Mouse (Mus musculus): Measurements from ENCODE around the gene Olfr1511. TPM values are rescaled to one million over a fixed set of nuclear protein-coding genes. Genes with fewer than 3 reads are reported as not detected.
"Not testable (repeated sequence)": the region's sequence is repeated elsewhere in the genome, so short reads cannot be mapped to it uniquely, and the experiment has no call there.

The Olfr1511 gene
- not detected in 2 replicates for polyA plus RNA-seq (2015; fragmentation: Nextera tagmentation; extraction: Ambion mirVana)

- 82% methylated on average over 4 of the region's 4 CpGs for WGBS
- H3K27me3 ChIP-seq, result no peaks in the 10 kb centered on the region
- H3K27ac ChIP-seq, result no peak within 1 kb of the TSS
- no peak for ATAC-seq
- H3K4me3 ChIP-seq, result no peak within 1 kb of the TSS
- no peaks in the 10 kb centered on the region for H3K36me3 ChIP-seq (ENCODE audit: poor library complexity, severe bottlenecking)
- H3K4me2 ChIP-seq, result no peak within 1 kb of the TSS
- H3K9me3 ChIP-seq (replicated peaks), result no peaks in the 10 kb centered on the region
- H3K4me1 ChIP-seq, result no peaks in the 10 kb centered on the region
- no peak within 1 kb of the TSS for H3K9ac ChIP-seq
Measured at GRCm38 (mm10) chr14:52397279-52397678, at the start of gene Olfr1511. TSS of gene Olfr1511 (minus strand) at chr14:52397379.

GRCm38 (mm10) chr14:52442690-52443089 lies 45.5 kb upstream of the Olfr1511 start, which contains the start of gene Olfr1509:
TSS of gene Olfr1509 (plus strand) at chr14:52442990.
- ATAC-seq, result no peak
- Histone ChIP-seq H3K27ac (no peak within 1 kb of the TSS), H3K4me1 (no peaks in the 10 kb centered on the region), H3K4me2 (no peak within 1 kb of the TSS), H3K9ac (no peak within 1 kb of the TSS), H3K27me3 (no peaks in the 10 kb centered on the region), H3K4me3 (no peak within 1 kb of the TSS), H3K36me3 (ENCODE audit: poor library complexity, severe bottlenecking) (no peaks in the 10 kb centered on the region), H3K9me3 (replicated peaks) (no peaks in the 10 kb centered on the region)

GRCm38 (mm10) chr14:52427686-52428085 lies 30.5 kb upstream of the Olfr1511 start:
- H3K9ac ChIP-seq, result no peak overlapping the region
- WGBS, result 100% methylated on average over 1 of the region's 1 CpGs
- H3K4me2 ChIP-seq, result no peak overlapping the region
- no peaks in the 10 kb centered on the region for H3K27me3 ChIP-seq
- H3K27ac ChIP-seq, result no peak overlapping the region
- H3K36me3 ChIP-seq (ENCODE audit: poor library complexity, severe bottlenecking), result no peaks in the 10 kb centered on the region
- ATAC-seq, result no peak
- H3K4me3 ChIP-seq, result no peak overlapping the region
- no peaks in the 10 kb centered on the region for H3K9me3 ChIP-seq (replicated peaks)
- H3K4me1 ChIP-seq, result no peaks in the 10 kb centered on the region

- Histone ChIP-seq H3K4me3 (no peak within 1 kb of the TSS), H3K9me3 (replicated peaks) (no peaks in the 10 kb centered on the region), H3K27me3 (no peaks in the 10 kb centered on the region), H3K4me1 (no peaks in the 10 kb centered on the region), H3K9ac (no peak within 1 kb of the TSS), H3K4me2 (no peak within 1 kb of the TSS), H3K36me3 (ENCODE audit: poor library complexity, severe bottlenecking) (no peaks in the 10 kb centered on the region), H3K27ac (no peak within 1 kb of the TSS)
- 85% methylated on average over 3 of the region's 3 CpGs for WGBS
- no peak for ATAC-seq
Measured at GRCm38 (mm10) chr14:52414273-52414672, 17.1 kb upstream of the Olfr1511 start, which contains the start of gene Olfr1510. TSS of gene Olfr1510 (minus strand) at chr14:52414373.

- not testable (repeated sequence) for ATAC-seq; H3K4me1 ChIP-seq; H3K9me3 ChIP-seq (replicated peaks)
Measured at GRCm38 (mm10) chr14:52410142-52410919, 13.2 kb upstream of the Olfr1511 start.

GRCm38 (mm10) chr14:52390084-52390848 lies 6.9 kb downstream of the Olfr1511 start:
- not testable (repeated sequence) for H3K4me1 ChIP-seq; H3K4me2 ChIP-seq; H3K36me3 ChIP-seq (ENCODE audit: poor library complexity, severe bottlenecking); H3K9ac ChIP-seq; H3K27ac ChIP-seq; ATAC-seq; H3K9me3 ChIP-seq (replicated peaks); H3K27me3 ChIP-seq; H3K4me3 ChIP-seq
- 89% methylated on average over 9 of the region's 9 CpGs for WGBS

More at GRCm38 (mm10) chr14:52410142-52410919, 13.2 kb upstream of the Olfr1511 start:
- H3K27ac ChIP-seq; H3K9ac ChIP-seq; H3K4me3 ChIP-seq; H3K27me3 ChIP-seq; H3K4me2 ChIP-seq; H3K36me3 ChIP-seq (ENCODE audit: poor library complexity, severe bottlenecking): not testable (repeated sequence)
- 82% methylated on average over 8 of the region's 10 CpGs for WGBS

GRCm38 (mm10) chr14:52379068-52379467 lies 18.1 kb downstream of the Olfr1511 start, which contains the start of gene Olfr1512:
TSS of gene Olfr1512 (minus strand) at chr14:52379168.
- Histone ChIP-seq H3K4me2 (no peak within 1 kb of the TSS), H3K9me3 (replicated peaks) (no peaks in the 10 kb centered on the region), H3K27me3 (no peaks in the 10 kb centered on the region), H3K27ac (no peak within 1 kb of the TSS), H3K4me1 (no peaks in the 10 kb centered on the region), H3K4me3 (no peak within 1 kb of the TSS), H3K9ac (no peak within 1 kb of the TSS), H3K36me3 (ENCODE audit: poor library complexity, severe bottlenecking) (no peaks in the 10 kb centered on the region)
- no peak for ATAC-seq
- WGBS, result 90% methylated on average over 2 of the region's 2 CpGs

- no peak overlapping the region for H3K4me2 ChIP-seq
- no peak for ATAC-seq
- no peak overlapping the region for H3K27ac ChIP-seq
- no peaks in the 10 kb centered on the region for H3K27me3 ChIP-seq
- no peaks in the 10 kb centered on the region for H3K9me3 ChIP-seq (replicated peaks)
- no peaks in the 10 kb centered on the region for H3K4me1 ChIP-seq
- H3K36me3 ChIP-seq (ENCODE audit: poor library complexity, severe bottlenecking), result no peaks in the 10 kb centered on the region
- 88% methylated on average over 3 of the region's 3 CpGs for WGBS
- no peak overlapping the region for H3K4me3 ChIP-seq
- H3K9ac ChIP-seq, result no peak overlapping the region
Measured at GRCm38 (mm10) chr14:52368741-52369140, 28.4 kb downstream of the Olfr1511 start.

GRCm38 (mm10) chr14:52356308-52356707 lies 40.9 kb downstream of the Olfr1511 start, which contains the start of gene Olfr1513:
TSS of gene Olfr1513 (minus strand) at chr14:52356408.
- 86% methylated on average over 4 of the region's 4 CpGs for WGBS
- H3K27ac ChIP-seq, result no peak within 1 kb of the TSS
- H3K9me3 ChIP-seq (replicated peaks), result no peaks in the 10 kb centered on the region
- no peaks in the 10 kb centered on the region for H3K27me3 ChIP-seq
- no peak for ATAC-seq
- H3K9ac ChIP-seq, result no peak within 1 kb of the TSS
- H3K4me1 ChIP-seq, result no peaks in the 10 kb centered on the region
- H3K36me3 ChIP-seq (ENCODE audit: poor library complexity, severe bottlenecking), result no peaks in the 10 kb centered on the region
- H3K4me2 ChIP-seq, result no peak within 1 kb of the TSS
- no peak within 1 kb of the TSS for H3K4me3 ChIP-seq

Other genes with a start within 250 kb of the Olfr1511 start
- 83.8 and 86.1 TPM in 2 replicates for gene Supt16, start 200.0 kb downstream of the Olfr1511 start, polyA plus RNA-seq (2015; fragmentation: Nextera tagmentation; extraction: Ambion mirVana)
- 44.5 and 48.6 TPM in 2 replicates for gene Chd8, start 139.6 kb downstream of the Olfr1511 start, polyA plus RNA-seq (2015; fragmentation: Nextera tagmentation; extraction: Ambion mirVana)
- 53.2 and 58.2 TPM in 2 replicates for gene Tox4, start 118.2 kb downstream of the Olfr1511 start, polyA plus RNA-seq (2015; fragmentation: Nextera tagmentation; extraction: Ambion mirVana)
- 33.7 and 37.6 TPM in 2 replicates for gene Rab2b, start 117.8 kb downstream of the Olfr1511 start, polyA plus RNA-seq (2015; fragmentation: Nextera tagmentation; extraction: Ambion mirVana)
- gene Mettl3, start 92.3 kb downstream of the Olfr1511 start, polyA plus RNA-seq (2015; fragmentation: Nextera tagmentation; extraction: Ambion mirVana), result 55.3 and 55.6 TPM in 2 replicates
- 38.2 and 47.4 TPM in 2 replicates for gene Sall2, start 68.6 kb downstream of the Olfr1511 start, polyA plus RNA-seq (2015; fragmentation: Nextera tagmentation; extraction: Ambion mirVana)
- not detected in 2 replicates for gene Olfr1513, start 41.0 kb downstream of the Olfr1511 start, polyA plus RNA-seq (2015; fragmentation: Nextera tagmentation; extraction: Ambion mirVana)
- not detected in 2 replicates for gene Olfr1512, start 18.2 kb downstream of the Olfr1511 start, polyA plus RNA-seq (2015; fragmentation: Nextera tagmentation; extraction: Ambion mirVana)
- not detected in 2 replicates for gene Olfr1510, start 17.0 kb upstream of the Olfr1511 start, polyA plus RNA-seq (2015; fragmentation: Nextera tagmentation; extraction: Ambion mirVana)
- not detected in 2 replicates for gene Olfr1509, start 45.6 kb upstream of the Olfr1511 start, polyA plus RNA-seq (2015; fragmentation: Nextera tagmentation; extraction: Ambion mirVana)
- gene Olfr1508, start 70.1 kb upstream of the Olfr1511 start, polyA plus RNA-seq (2015; fragmentation: Nextera tagmentation; extraction: Ambion mirVana), result not detected in 2 replicates
- gene Olfr1507, start 98.4 kb upstream of the Olfr1511 start, polyA plus RNA-seq (2015; fragmentation: Nextera tagmentation; extraction: Ambion mirVana), result not detected in 2 replicates